Mouse (Mus musculus): ENCODE results near the gene Tmem150c. TPM values are rescaled to one million over a fixed set of nuclear protein-coding genes. Genes with fewer than 3 reads are reported as not detected.

Tmem150c gene
- 3.5 TPM for polyA plus RNA-seq (2014; fragmentation: Illumina TruSeq; extraction: RNeasy Lipid Tissue Mini Kit (QIAGEN cat#74804); ENCODE audit: low read depth, low replicate concordance)

DNA sequence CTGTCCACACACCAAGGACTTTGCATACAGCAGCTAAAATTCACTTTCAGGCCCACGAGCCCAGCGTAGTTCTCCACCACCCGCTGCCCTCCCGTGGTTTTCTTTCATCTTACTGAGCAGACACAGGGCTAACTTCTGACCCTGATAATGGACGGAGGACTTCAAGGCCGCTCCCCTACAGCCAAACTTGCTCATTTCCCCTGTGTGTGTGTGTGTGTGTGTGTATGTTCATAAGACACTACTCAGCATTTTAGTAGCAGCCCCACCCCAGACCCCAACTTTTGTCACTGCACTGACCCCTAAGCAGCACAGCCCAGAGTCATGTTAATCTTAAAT, at the start of gene Tmem150c:
TSS of gene Tmem150c (minus strand) at position 171 of the 336 bp plus-strand sequence.

DNA sequence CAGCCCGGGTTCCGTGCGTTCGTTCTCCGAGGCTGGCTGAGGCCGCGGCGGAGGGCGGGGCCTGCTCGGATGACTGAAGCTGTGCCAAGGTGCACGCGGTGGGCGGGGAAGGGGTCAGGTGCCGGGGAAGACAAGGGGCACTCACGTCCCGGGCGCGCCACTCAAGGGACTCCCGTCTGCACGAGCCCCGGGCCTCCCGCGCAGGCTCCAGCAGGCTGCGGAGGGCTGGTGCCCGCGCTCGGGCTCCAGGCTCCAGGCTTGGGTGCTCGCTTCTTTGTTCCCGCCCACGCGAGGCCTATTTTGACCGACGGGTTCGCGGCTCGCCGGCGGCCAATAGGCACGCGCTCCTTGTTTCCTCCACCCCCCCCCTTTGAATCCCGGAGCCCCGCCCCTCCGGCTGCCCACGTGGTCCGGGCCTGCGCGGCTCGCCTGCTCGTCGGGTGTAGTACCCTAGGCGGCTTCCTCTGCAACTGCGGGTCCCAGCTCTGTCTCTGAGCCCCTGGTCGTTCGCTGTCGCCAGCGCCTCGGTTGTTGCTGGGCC, 119.9 kb downstream of the Tmem150c start, which contains the start of the genes Hnrnpdl and Enoph1:
TSS of gene Hnrnpdl (minus strand) at position 63 of the 541 bp plus-strand sequence.
TSS of gene Enoph1 (plus strand) at position 384 of the 541 bp plus-strand sequence.

Other genes starting within 250 kb of the Tmem150c start
- gene Hnrnpd, start 180.9 kb downstream of the Tmem150c start, polyA plus RNA-seq (2014; fragmentation: Illumina TruSeq; extraction: RNeasy Lipid Tissue Mini Kit (QIAGEN cat#74804); ENCODE audit: low read depth, low replicate concordance), result 272 TPM
- 0.57 TPM for gene 4930524J08Rik, start 180.7 kb downstream of the Tmem150c start, polyA plus RNA-seq (2014; fragmentation: Illumina TruSeq; extraction: RNeasy Lipid Tissue Mini Kit (QIAGEN cat#74804); ENCODE audit: low read depth, low replicate concordance)
- 102 TPM for gene Hnrnpdl, start 120.1 kb downstream of the Tmem150c start, polyA plus RNA-seq (2014; fragmentation: Illumina TruSeq; extraction: RNeasy Lipid Tissue Mini Kit (QIAGEN cat#74804); ENCODE audit: low read depth, low replicate concordance)
- 13.2 TPM for gene Enoph1, start 119.8 kb downstream of the Tmem150c start, polyA plus RNA-seq (2014; fragmentation: Illumina TruSeq; extraction: RNeasy Lipid Tissue Mini Kit (QIAGEN cat#74804); ENCODE audit: low read depth, low replicate concordance)